Mouse (Mus musculus): ENCODE results near the gene Dapk2.

DNA sequence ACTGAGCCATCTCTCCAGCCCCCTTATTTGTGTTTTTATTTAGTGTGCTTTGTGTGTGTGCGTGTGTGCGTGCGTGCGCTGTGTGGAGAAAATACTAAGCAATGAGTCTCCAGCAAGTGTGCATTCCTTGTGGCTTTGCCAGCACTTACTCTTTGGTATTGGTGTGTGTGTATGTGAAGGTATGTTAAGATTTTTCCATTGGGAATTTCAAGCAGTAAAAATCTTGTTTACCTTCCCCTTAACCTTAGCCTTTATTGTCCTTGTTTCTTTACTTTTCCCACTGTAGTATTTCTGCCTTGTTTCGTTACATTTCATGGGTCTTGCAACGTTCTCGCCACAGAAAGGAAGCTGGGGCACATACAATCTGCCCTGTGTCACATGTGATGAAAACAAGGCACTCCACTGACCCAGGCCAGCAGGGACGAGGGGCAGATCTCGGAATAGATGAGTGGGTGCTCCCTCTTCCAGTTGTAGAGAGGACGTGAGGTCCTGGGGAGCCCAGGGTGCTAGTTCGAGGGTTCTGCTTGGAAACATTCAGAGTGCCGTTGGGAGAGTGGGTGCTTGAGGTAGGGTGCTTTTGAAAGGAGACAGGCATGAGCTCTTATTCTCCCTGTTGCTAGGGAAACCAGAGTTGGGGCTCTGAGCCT is 13.4 kb downstream of the Dapk2 start:
- TF ChIP-seq POLR2A (IDR thresholded peaks at IDR 0.05; ENCODE audit: insufficient read depth, low read depth, low read length) (no peak), CTCF (IDR thresholded peaks at IDR 0.05) (no peak)
